In the genomic region with DNA sequence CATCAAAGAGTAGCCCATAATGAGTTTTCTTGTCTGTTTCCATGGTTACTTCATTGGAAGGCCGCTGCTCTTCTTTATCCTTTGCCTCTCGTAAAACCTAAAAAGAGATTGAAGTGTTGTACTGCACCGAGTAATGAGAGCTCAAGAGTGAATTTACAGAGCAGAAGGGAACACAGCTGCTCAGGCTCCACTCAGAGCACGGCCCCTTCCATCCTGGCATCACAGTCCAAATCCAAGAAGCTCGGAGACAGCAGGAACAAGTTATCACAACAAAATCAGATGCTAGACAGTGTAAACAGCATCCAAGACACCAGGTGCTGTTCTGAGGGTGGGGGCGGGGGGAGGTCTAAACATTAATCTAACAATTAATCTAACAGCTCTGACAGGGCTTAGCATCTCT, we compare ENCODE assay signal across 17 mouse cellular contexts. TPM values are rescaled to one million over a fixed set of nuclear protein-coding genes. Genes with fewer than 3 reads are reported as not detected.
A peak's percentile ranks its signal among the peaks of the same experiment; 100 is the strongest.
DNase-seq lines count a peak whose midpoint lies in the region; ATAC-seq lines count a peak whose summit lies in the region.
"Had no signal": no experiment of that assay in that cellular context is flagged by ENCODE, and none has a peak within 500 bp of the region (broad histone marks: within the 10 kb centered on the region; RNA-seq: fewer than 3 reads in every experiment).

No protein-coding gene starts in this region.

- H3K4me3 ChIP-seq in forebrain, embryonic 13.5 days = no peak overlapping the region
- no peak overlapping the region for H3K4me3 ChIP-seq in midbrain, embryonic 15.5 days
- H3K4me3 ChIP-seq: heart, embryonic 10.5 days; neural tube, embryonic 12.5 days had no signal

- H3K4me2 ChIP-seq in forebrain, embryonic 13.5 days = peak overlapping the region; percentile 7; the same call in 1 of the 2 replicates
- no peak overlapping the region for H3K4me2 ChIP-seq in midbrain, embryonic 15.5 days
- H3K4me2 ChIP-seq: neural tube, embryonic 12.5 days had no signal

- peaks cover 20% of the 10 kb centered on the region for H3K4me1 ChIP-seq in forebrain, embryonic 13.5 days
- no peaks in the 10 kb centered on the region for H3K4me1 ChIP-seq in midbrain, embryonic 15.5 days
- H3K4me1 ChIP-seq: heart, embryonic 10.5 days had no signal

- H3K9me3 ChIP-seq in forebrain, embryonic 13.5 days (replicated peaks) = no peaks in the 10 kb centered on the region
- H3K9me3 ChIP-seq in midbrain, embryonic 15.5 days = no peaks in the 10 kb centered on the region
- H3K9me3 ChIP-seq: heart, embryonic 10.5 days; neural tube, embryonic 12.5 days had no signal

- peaks cover 78% of the 10 kb centered on the region for H3K36me3 ChIP-seq in forebrain, embryonic 13.5 days (ENCODE audit: poor library complexity, severe bottlenecking)
- H3K36me3 ChIP-seq in midbrain, embryonic 15.5 days (replicated peaks) = peaks cover 37% of the 10 kb centered on the region

- WGBS in forebrain, embryonic 13.5 days = 22% methylated on average over 6 of the region's 6 CpGs
- 26% methylated on average over 6 of the region's 6 CpGs for WGBS in midbrain, embryonic 15.5 days

- peak; percentile 38 for DNase-seq in layer of hippocampus, adult 11-12 months (ENCODE audit: low spot score)
- no peak for DNase-seq in layer of hippocampus, postnatal 25 days (ENCODE audit: extremely low spot score in 1 of 2, low spot score in 1 of 2)
- peak; percentile 56 for DNase-seq in layer of hippocampus, adult 9-11 months
- DNase-seq in adrenal gland, adult 8-10 months = no peak
- no peak for DNase-seq in kidney, postnatal 25 days
- DNase-seq: cerebellum, adult 11-12 months; cerebellum, postnatal 25 days; gastrocnemius, postnatal 36 days; heart, postnatal 10 days; kidney, adult 9 months; lung, postnatal 14 days had no signal

- ATAC-seq in forebrain, embryonic 13.5 days = peak; percentile 94
- ATAC-seq in midbrain, embryonic 15.5 days (replicated peaks) = peak; percentile 37; the same call in 1 of the 2 replicates
- no peak for ATAC-seq in megakaryocyte progenitor cell, adult 5-6 weeks (replicated peaks; ENCODE audit: poor library complexity)
- ATAC-seq: Patski had no signal

- H3K9ac ChIP-seq in forebrain, embryonic 13.5 days = no peak overlapping the region
- H3K9ac ChIP-seq in midbrain, embryonic 15.5 days = no peak overlapping the region
- H3K9ac ChIP-seq: neural tube, embryonic 12.5 days had no signal

- H3K27me3 ChIP-seq in forebrain, embryonic 13.5 days = no peaks in the 10 kb centered on the region
- H3K27me3 ChIP-seq in midbrain, embryonic 15.5 days (replicated peaks) = no peaks in the 10 kb centered on the region
- H3K27me3 ChIP-seq: neural tube, embryonic 12.5 days; Patski had no signal

- H3K27ac ChIP-seq in forebrain, embryonic 13.5 days = peak overlapping the region; percentile 76
- H3K27ac ChIP-seq in midbrain, embryonic 15.5 days = peak overlapping the region; percentile 63
- H3K27ac ChIP-seq: heart, embryonic 10.5 days; neural tube, embryonic 12.5 days had no signal

RNA-seq across cellular contexts. Expression of gene Fam114a2, which starts 11.5 kb away (rescaled TPM):
- total RNA-seq in layer of hippocampus, postnatal 25 days (2021) = 10 to 100 TPM; 33.2 to 35.8 TPM
- 92.9 TPM in 2 replicates for polyA plus RNA-seq in forebrain, embryonic 13.5 days (2015; fragmentation: Nextera tagmentation; extraction: Ambion mirVana)
- 93.0 and 94.3 TPM in 2 replicates for polyA plus RNA-seq in midbrain, embryonic 15.5 days (2015; fragmentation: Nextera tagmentation; extraction: Ambion mirVana)
- total RNA-seq in adrenal gland, adult 8-10 months (2022) = 10 to 100 TPM; 64.6 to 83.3 (median 76.3) TPM
- 38.7 and 39.8 TPM in 2 replicates for total RNA-seq in megakaryocyte progenitor cell, adult 5-6 weeks (2015)
- 32.1 and 32.4 TPM in 2 replicates for total RNA-seq in megakaryocyte progenitor cell, adult 5-6 weeks (2017)

RNA-seq across cellular contexts. Expression of gene Mfap3, which starts 11.6 kb away (rescaled TPM):
- total RNA-seq in layer of hippocampus, postnatal 25 days (2021) = 10 to 100 TPM; 29.5 to 36.4 TPM
- polyA plus RNA-seq in forebrain, embryonic 13.5 days (2015; fragmentation: Nextera tagmentation; extraction: Ambion mirVana) = 61.6 and 62.6 TPM in 2 replicates
- polyA plus RNA-seq in midbrain, embryonic 15.5 days (2015; fragmentation: Nextera tagmentation; extraction: Ambion mirVana) = 57.5 and 64.8 TPM in 2 replicates
- total RNA-seq in adrenal gland, adult 8-10 months (2022) = 10 to 100 TPM; 20.8 to 33.3 (median 29.6) TPM
- 24.0 and 25.7 TPM in 2 replicates for total RNA-seq in megakaryocyte progenitor cell, adult 5-6 weeks (2015)
- 24.0 and 26.7 TPM in 2 replicates for total RNA-seq in megakaryocyte progenitor cell, adult 5-6 weeks (2017)

Comparison
In these comparisons a context has a peak if more than half of its experiments do, and no peak if none do; other contexts are left out.
1. DNase-seq: peak in layer of hippocampus, adult 11-12 months (single experiment) and layer of hippocampus, adult 9-11 months (single experiment); none in layer of hippocampus, postnatal 25 days (0 of 2), adrenal gland, adult 8-10 months (single experiment) and kidney, postnatal 25 days (0 of 2).